Mouse (Mus musculus) limb, embryonic 10.5 days (tissue): ENCODE results near the gene Dhx15. TPM values are rescaled to one million over a fixed set of nuclear protein-coding genes. Genes with fewer than 3 reads are reported as not detected.
A peak's percentile ranks its signal among the peaks of the same experiment; 100 is the strongest.

Source experiments
- DNase-seq: peaks from one replicate; pipeline ENCODE4 v3.0.0-alpha.2; 2017; ENCODE audit warnings: low spot score
- H3K27ac ChIP-seq: fragments of 300-500 bp; sonication (generic); 2 replicates; pipeline ENCODE4 v1.5.1; 2016; ENCODE audit warnings: mild to moderate bottlenecking
- H3K27me3 ChIP-seq: fragments of 300-500 bp; sonication (generic); 2 replicates; pipeline ENCODE4 v1.6.1; 2016; ENCODE audit warnings: low read depth, mild to moderate bottlenecking; ENCODE audit not compliant: poor library complexity, severe bottlenecking
- H3K36me3 ChIP-seq: fragments of 300-500 bp; sonication (generic); 2 replicates; pipeline ENCODE4 v1.6.1; 2016; ENCODE audit warnings: mild to moderate bottlenecking, moderate library complexity
- H3K4me1 ChIP-seq: fragments of 300-500 bp; sonication (generic); 2 replicates; pipeline ENCODE4 v1.6.1; 2016
- H3K4me3 ChIP-seq: fragments of 300-500 bp; sonication (generic); 2 replicates; pipeline ENCODE4 v1.5.1; 2016; ENCODE audit warnings: mild to moderate bottlenecking, moderate library complexity
- H3K9me3 ChIP-seq: fragments of 300-500 bp; sonication (generic); replicated peaks from 2 replicates; pipeline ENCODE4 v1.6.1; 2016; ENCODE audit warnings: mild to moderate bottlenecking
- WGBS: fragments of 180-500 bp; shearing (Covaris S2); methylation state at CpG from one replicate; pipeline ENCODE4 v1.1.7; 2016; 5-methylcytosine and 5-hydroxymethylcytosine counted together
- polyA plus RNA-seq: library from polyadenylated mRNA; unstranded; fragments of >200 nt; fragmentation: Nextera tagmentation; extraction: Ambion mirVana; gene quantifications from 2 replicates; pipeline ENCODE4 v1.2.1, GENCODE M21; 2016

The Dhx15 gene
- polyA plus RNA-seq, 1 experiment from 2014 or later: 221 TPM

- peaks cover 17% of the 10 kb centered on the region for H3K36me3 ChIP-seq
- no peaks in the 10 kb centered on the region for H3K4me1 ChIP-seq
- WGBS: 94% methylated on average over 7 of the region's 7 CpGs
- no peak for DNase-seq
- no peak overlapping the region for H3K4me3 ChIP-seq
- no peak overlapping the region for H3K27ac ChIP-seq
- no peaks in the 10 kb centered on the region for H3K27me3 ChIP-seq
- no peaks in the 10 kb centered on the region for H3K9me3 ChIP-seq
Measured at GRCm38 (mm10) chr5:52132840-52133239, 57.5 kb downstream of the Dhx15 start.

- Histone ChIP-seq H3K9me3 (no peaks in the 10 kb centered on the region), H3K36me3 (peaks cover 10% of the 10 kb centered on the region), H3K27ac (no peak overlapping the region), H3K27me3 (no peaks in the 10 kb centered on the region), H3K4me1 (no peaks in the 10 kb centered on the region), H3K4me3 (no peak overlapping the region)
- 16% methylated on average over 9 of the region's 9 CpGs for WGBS
- peak; percentile 83 for DNase-seq
Measured at GRCm38 (mm10) chr5:52132092-52132491, 58.2 kb downstream of the Dhx15 start.

- no peak for DNase-seq
- Histone ChIP-seq H3K4me1 (no peaks in the 10 kb centered on the region), H3K9me3 (no peaks in the 10 kb centered on the region), H3K4me3 (no peak overlapping the region), H3K27me3 (no peaks in the 10 kb centered on the region), H3K27ac (no peak overlapping the region), H3K36me3 (peaks cover 10% of the 10 kb centered on the region)
- WGBS: 90% methylated on average over 13 of the region's 13 CpGs
Measured at GRCm38 (mm10) chr5:52131389-52131788, 58.9 kb downstream of the Dhx15 start.

GRCm38 (mm10) chr5:52130496-52130895 is 59.8 kb downstream of the Dhx15 start:
- 92% methylated on average over 1 of the region's 1 CpGs for WGBS
- H3K4me1 ChIP-seq: no peaks in the 10 kb centered on the region
- no peak for DNase-seq
- H3K27ac ChIP-seq: no peak overlapping the region
- no peaks in the 10 kb centered on the region for H3K9me3 ChIP-seq
- peaks cover 10% of the 10 kb centered on the region for H3K36me3 ChIP-seq
- H3K4me3 ChIP-seq: no peak overlapping the region
- no peaks in the 10 kb centered on the region for H3K27me3 ChIP-seq

GRCm38 (mm10) chr5:52126263-52126662 is 64.1 kb downstream of the Dhx15 start:
- DNase-seq: peak; percentile 20
- Histone ChIP-seq H3K4me1 (no peaks in the 10 kb centered on the region), H3K27me3 (no peaks in the 10 kb centered on the region), H3K9me3 (no peaks in the 10 kb centered on the region), H3K4me3 (no peak overlapping the region), H3K36me3 (no peaks in the 10 kb centered on the region), H3K27ac (no peak overlapping the region)
- 77% methylated on average over 7 of the region's 7 CpGs for WGBS

GRCm38 (mm10) chr5:52125854-52126253 is 64.5 kb downstream of the Dhx15 start:
- Histone ChIP-seq H3K4me1 (no peaks in the 10 kb centered on the region), H3K4me3 (no peak overlapping the region), H3K27ac (no peak overlapping the region), H3K9me3 (no peaks in the 10 kb centered on the region), H3K36me3 (no peaks in the 10 kb centered on the region), H3K27me3 (no peaks in the 10 kb centered on the region)
- WGBS: 84% methylated on average over 8 of the region's 8 CpGs
- no peak for DNase-seq

GRCm38 (mm10) chr5:52122146-52122545 is 68.2 kb downstream of the Dhx15 start:
- Histone ChIP-seq H3K4me1 (no peaks in the 10 kb centered on the region), H3K4me3 (no peak overlapping the region), H3K27me3 (peaks cover 10% of the 10 kb centered on the region; the same call in 1 of the 2 replicates), H3K27ac (no peak overlapping the region), H3K36me3 (no peaks in the 10 kb centered on the region), H3K9me3 (no peaks in the 10 kb centered on the region)
- WGBS: 92% methylated on average over 6 of the region's 6 CpGs
- no peak for DNase-seq

GRCm38 (mm10) chr5:52119822-52120221 is 70.5 kb downstream of the Dhx15 start:
- H3K27ac ChIP-seq: no peak overlapping the region
- H3K9me3 ChIP-seq: no peaks in the 10 kb centered on the region
- 64% methylated on average over 2 of the region's 2 CpGs for WGBS
- H3K4me1 ChIP-seq: peaks cover 13% of the 10 kb centered on the region
- H3K36me3 ChIP-seq: no peaks in the 10 kb centered on the region
- DNase-seq: no peak
- H3K4me3 ChIP-seq: no peak overlapping the region
- peaks cover 32% of the 10 kb centered on the region for H3K27me3 ChIP-seq

- peaks cover 38% of the 10 kb centered on the region for H3K27me3 ChIP-seq
- no peaks in the 10 kb centered on the region for H3K36me3 ChIP-seq
- H3K27ac ChIP-seq: no peak overlapping the region
- DNase-seq: no peak
- H3K9me3 ChIP-seq: no peaks in the 10 kb centered on the region
- WGBS: 83% methylated on average over 2 of the region's 2 CpGs
- H3K4me3 ChIP-seq: no peak overlapping the region
- H3K4me1 ChIP-seq: peaks cover 19% of the 10 kb centered on the region
Measured at GRCm38 (mm10) chr5:52119192-52119591, 71.1 kb downstream of the Dhx15 start.

- no peaks in the 10 kb centered on the region for H3K9me3 ChIP-seq
- no peaks in the 10 kb centered on the region for H3K36me3 ChIP-seq
- H3K4me3 ChIP-seq: no peak overlapping the region
- H3K27me3 ChIP-seq: peaks cover 52% of the 10 kb centered on the region
- WGBS: 84% methylated on average over 4 of the region's 4 CpGs
- H3K27ac ChIP-seq: no peak overlapping the region
- DNase-seq: no peak
- H3K4me1 ChIP-seq: peaks cover 32% of the 10 kb centered on the region
Measured at GRCm38 (mm10) chr5:52117829-52118228, 72.5 kb downstream of the Dhx15 start.

- Histone ChIP-seq H3K27me3 (peaks cover 66% of the 10 kb centered on the region), H3K36me3 (no peaks in the 10 kb centered on the region), H3K4me1 (peaks cover 41% of the 10 kb centered on the region), H3K9me3 (no peaks in the 10 kb centered on the region), H3K4me3 (peak overlapping the region; percentile 75), H3K27ac (no peak overlapping the region)
- no peak for DNase-seq
- WGBS: 7% methylated on average over 17 of the region's 17 CpGs
Measured at GRCm38 (mm10) chr5:52116404-52116803, 73.9 kb downstream of the Dhx15 start.

GRCm38 (mm10) chr5:52115821-52116317 is 74.4 kb downstream of the Dhx15 start:
- Histone ChIP-seq H3K27ac (peak overlapping the region; percentile 79), H3K9me3 (no peaks in the 10 kb centered on the region), H3K36me3 (no peaks in the 10 kb centered on the region), H3K4me1 (peaks cover 44% of the 10 kb centered on the region), H3K4me3 (peak overlapping the region; percentile 75), H3K27me3 (peaks cover 72% of the 10 kb centered on the region)
- DNase-seq: peak; percentile 89
- 0% methylated on average over 53 of the region's 53 CpGs for WGBS

GRCm38 (mm10) chr5:52114751-52115451 is 75.4 kb downstream of the Dhx15 start:
- under 1% methylated on average over 48 of the region's 48 CpGs for WGBS
- peak; percentile 62 for DNase-seq
- H3K36me3 ChIP-seq: no peaks in the 10 kb centered on the region
- H3K27me3 ChIP-seq: peaks cover 81% of the 10 kb centered on the region
- H3K4me1 ChIP-seq: peaks cover 45% of the 10 kb centered on the region
- H3K9me3 ChIP-seq: no peaks in the 10 kb centered on the region
- peak overlapping the region; percentile 50 for H3K27ac ChIP-seq
- peak overlapping the region; percentile 75 for H3K4me3 ChIP-seq
